Mouse (Mus musculus) G1E-ER4 (cell line): ENCODE data around the gene Ccnf. TPM values are rescaled to one million over a fixed set of nuclear protein-coding genes. Genes with fewer than 3 reads are reported as not detected.

ENCODE experiments used
- GATA1 ChIP-seq: IDR thresholded peaks from one replicate; pipeline ENCODE4 v1.8.0; 2012; ENCODE audit warnings: low read length, inconsistent platforms
- polyA plus RNA-seq: library from polyadenylated mRNA; stranded (reverse); fragments of >175 nt; gene quantifications from 2 replicates; pipeline ENCODE4 v1.2.3, GENCODE M21; 2012

The Ccnf gene
- polyA plus RNA-seq, 1 experiment = 66.1 TPM

DNA sequence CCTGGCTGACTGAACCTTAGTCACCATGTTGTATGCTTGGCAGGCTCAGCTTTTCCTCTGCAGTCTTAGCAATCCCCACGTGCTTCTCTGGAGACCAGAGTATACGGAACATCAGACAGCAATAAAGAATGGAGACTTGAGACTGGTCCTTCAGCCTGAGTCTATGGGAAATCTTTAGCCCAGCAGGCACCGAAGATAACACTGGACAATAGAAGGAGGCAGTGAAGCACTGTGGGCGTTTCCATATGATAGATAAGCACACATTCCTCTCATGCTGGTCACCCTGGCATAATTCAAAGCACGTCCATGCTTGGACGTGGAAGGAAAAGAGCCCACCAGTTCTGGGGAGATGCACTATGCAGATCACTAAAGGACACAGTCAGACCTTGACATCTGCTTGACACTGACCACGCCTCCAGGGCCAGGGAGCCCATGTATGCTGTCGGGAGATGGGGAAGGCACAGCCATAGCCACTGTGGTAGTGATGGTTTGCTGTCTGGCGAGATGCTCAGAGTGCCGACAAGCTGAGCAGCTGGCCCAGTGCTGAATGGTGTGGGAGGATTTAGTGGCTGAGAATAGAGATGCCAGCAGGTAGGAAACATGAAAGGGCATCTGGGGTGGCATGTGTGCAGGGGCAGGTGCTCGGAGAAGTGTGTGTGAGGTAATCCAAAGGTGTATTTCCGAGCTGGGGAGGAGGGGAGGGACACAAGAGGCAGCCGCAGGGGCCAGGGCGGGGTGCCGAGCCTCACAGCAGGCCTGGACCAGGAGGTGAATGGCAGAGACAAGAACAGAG is 54.1 kb downstream of the Ccnf start:
- no peak for TF ChIP-seq GATA1

DNA sequence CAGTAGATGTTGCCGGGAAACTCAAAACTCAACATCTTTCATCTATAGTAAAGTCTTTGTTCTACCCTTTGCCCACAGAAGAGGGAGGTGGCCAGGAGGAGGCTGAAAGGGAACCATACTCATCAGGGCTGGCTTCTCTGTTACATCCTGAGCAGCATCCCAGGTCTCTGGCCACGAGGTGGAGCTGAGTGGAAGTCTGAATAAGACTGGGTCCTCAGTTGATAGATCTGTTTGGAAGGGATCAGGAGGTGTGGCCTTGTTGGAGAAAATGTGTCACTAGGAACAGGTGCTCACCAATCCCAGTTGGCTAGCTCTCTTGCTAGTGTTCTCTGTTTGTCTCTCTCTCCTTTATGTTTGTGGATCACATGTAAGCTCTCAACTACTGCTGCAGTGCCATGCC is 55.9 kb downstream of the Ccnf start:
- TF ChIP-seq GATA1 = no peak

DNA sequence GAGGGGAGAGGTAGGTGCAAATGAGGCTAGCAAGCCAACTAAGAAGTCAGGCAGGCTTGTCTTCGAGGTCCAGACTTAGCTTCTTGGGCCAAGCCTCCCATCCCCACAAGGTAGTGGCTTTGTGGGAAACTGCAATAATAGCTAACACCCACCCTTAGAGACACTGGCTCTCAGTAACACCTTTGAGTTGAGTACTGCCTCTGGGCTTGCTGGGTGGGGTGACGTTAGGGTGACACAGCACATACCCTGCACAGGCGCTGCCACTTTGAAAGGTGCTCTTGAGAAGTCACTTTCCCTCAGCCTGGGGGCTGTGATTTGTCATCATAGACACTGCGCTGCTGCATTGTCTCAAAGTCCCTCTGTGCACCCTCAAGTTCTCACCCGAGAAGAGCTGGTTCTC is 57.5 kb downstream of the Ccnf start:
- no peak for TF ChIP-seq GATA1

DNA sequence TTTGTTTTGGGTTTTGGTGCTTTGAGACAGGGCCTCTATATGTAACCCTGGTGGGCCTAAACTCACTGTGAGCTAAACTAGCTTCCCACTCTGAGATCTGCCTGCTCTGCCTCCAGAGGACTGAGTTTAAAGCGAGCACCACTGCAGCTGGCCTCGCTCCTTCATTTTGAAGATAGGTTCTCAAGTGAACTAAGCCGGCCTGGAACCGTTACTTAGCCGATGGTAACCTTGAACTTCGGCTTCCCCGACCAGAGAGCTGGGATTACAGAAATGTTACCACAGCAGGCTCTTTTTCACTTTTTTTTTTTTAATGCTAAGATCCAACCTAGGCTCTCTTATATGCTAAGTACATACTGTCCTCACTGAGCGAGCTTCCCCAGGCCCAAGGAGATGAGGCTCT is 58.0 kb downstream of the Ccnf start:
- no peak for TF ChIP-seq GATA1

DNA sequence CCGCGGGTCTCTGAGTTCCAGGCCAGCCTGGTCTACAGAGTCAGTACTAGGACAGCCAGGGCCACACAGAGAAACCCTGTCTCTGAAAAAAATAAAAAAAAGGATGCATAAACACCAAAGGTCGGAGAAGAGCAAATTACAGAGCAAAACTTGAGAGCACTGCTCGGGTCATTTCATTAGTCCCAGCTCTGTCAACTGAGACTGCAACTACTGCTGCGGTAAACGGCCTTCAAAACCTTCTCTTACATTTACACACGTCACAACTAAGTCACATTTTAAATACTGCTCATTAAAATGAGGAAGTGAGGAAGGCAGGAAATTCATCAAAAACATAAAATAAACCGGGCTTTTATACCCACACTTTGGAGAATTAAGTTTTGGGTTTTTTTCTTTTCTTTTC is 58.4 kb downstream of the Ccnf start:
- TF ChIP-seq GATA1 = no peak

DNA sequence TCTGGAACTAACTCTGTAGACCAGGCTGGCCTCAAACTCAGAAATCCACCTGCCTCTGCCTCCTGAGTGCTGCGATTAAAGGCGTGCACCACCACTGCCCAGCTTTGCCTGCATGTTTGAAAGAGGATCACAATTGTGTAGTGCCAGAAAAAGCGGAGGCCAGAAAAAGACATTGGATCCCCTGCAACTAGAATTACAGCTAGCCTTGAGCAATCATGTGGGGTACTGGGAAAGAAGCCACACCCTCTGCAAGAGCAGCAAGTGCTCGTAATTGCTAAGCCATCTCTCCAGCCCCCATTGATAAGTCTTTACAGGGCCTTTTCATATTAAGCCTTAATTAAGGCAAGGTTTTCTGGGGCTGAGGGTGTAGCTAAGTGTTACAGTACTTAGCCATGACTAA is 59.8 kb downstream of the Ccnf start:
- no peak for TF ChIP-seq GATA1

DNA sequence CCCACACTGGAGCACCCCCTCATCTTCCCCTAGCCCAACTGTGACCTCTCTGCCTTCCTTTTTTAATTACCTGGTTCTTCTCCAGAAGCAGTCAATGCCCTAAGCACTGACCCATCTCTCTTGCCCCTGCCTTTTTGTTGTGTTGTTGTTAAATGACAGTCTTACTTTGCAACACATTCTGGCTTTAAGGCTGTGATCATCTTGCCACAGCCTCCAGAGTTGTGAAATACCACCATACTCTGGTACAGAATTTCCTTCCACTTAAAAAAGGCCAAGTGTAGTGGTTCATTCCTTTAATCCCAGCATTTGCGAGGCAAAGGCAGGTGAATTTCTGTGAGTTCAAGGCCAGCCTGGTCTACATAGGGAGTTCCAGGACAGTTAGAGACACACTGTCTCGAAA is 60.4 kb downstream of the Ccnf start:
- TF ChIP-seq GATA1 = no peak

DNA sequence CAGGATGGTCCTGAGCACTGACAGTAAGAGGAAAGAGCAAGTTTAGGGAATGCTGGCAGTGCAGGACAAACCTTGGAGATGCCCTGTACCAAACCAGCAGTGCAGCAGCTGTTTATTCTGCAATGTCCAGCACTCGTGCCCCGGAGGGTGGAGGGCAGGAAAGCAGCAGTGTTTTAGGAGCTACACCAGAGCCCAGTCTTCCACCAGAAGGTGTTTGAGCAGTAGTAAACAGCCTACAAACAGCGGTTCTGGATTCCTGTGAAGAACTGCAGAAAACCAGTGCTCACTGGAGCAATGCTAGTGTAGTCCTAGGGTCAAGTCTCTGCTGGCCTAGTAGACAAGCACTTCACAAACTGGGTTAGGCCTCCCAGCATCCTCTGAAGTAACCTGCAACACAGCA is 77.0 kb downstream of the Ccnf start:
- TF ChIP-seq GATA1 = no peak

DNA sequence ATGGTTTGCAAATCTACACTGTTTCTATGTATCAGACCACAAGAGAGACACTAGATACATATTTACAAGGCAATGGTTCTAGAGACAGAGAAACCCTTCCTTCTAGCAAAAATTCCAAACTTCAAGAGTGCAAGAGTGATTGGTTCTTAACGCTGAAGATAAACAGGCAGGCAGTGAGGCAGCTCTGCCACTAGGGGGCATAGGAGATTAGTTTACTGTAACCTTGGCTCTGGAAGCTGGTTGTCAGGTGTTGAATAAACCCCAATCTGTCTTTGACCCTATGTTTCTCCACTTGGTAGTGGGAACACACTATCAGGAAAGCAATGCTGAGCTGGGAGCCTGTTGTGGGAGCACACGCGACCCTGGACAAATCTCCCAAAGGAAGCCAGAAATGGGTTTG is 77.9 kb downstream of the Ccnf start:
- TF ChIP-seq GATA1 = no peak

Other genes with a start within 250 kb of the Ccnf start
- gene Prss27, start 213.3 kb downstream of the Ccnf start, polyA plus RNA-seq = not detected in 2 replicates
- 21.4 and 25.8 TPM in 2 replicates for gene Kctd5, start 178.0 kb downstream of the Ccnf start, polyA plus RNA-seq
- gene Pdpk1, start 100.6 kb downstream of the Ccnf start, polyA plus RNA-seq = 23.7 and 100 TPM in 2 replicates
- gene Amdhd2, start 87.7 kb downstream of the Ccnf start, polyA plus RNA-seq = 44.0 and 51.2 TPM in 2 replicates
- gene Atp6v0c, start 81.8 kb downstream of the Ccnf start, polyA plus RNA-seq = 119 and 331 TPM in 2 replicates
- 14.4 and 17.8 TPM in 2 replicates for gene Tbc1d24, start 45.9 kb downstream of the Ccnf start, polyA plus RNA-seq
- gene Ntn3, start 42.0 kb downstream of the Ccnf start, polyA plus RNA-seq = 2.3 TPM in 2 replicates
- gene Tedc2, start 30.6 kb downstream of the Ccnf start, polyA plus RNA-seq = 39.3 and 58.9 TPM in 2 replicates
- not detected in 2 replicates for gene Abca17, start 99.6 kb upstream of the Ccnf start, polyA plus RNA-seq
- gene Abca3, start 100.5 kb upstream of the Ccnf start, polyA plus RNA-seq = 23.1 and 41.6 TPM in 2 replicates
- gene Rnps1, start 163.1 kb upstream of the Ccnf start, polyA plus RNA-seq = 301 and 446 TPM in 2 replicates
- gene Eci1, start 175.2 kb upstream of the Ccnf start, polyA plus RNA-seq = 47.6 and 64.0 TPM in 2 replicates
- not detected in 2 replicates for gene Dnase1l2, start 191.6 kb upstream of the Ccnf start, polyA plus RNA-seq
- 19.4 and 22.8 TPM in 2 replicates for gene E4f1, start 218.8 kb upstream of the Ccnf start, polyA plus RNA-seq
- 75.9 and 87.6 TPM in 2 replicates for gene Pgp, start 218.9 kb upstream of the Ccnf start, polyA plus RNA-seq
- 0.10 TPM in 1 of 2 replicates, not detected in the other for gene Bricd5, start 222.4 kb upstream of the Ccnf start, polyA plus RNA-seq
- 8.4 and 8.5 TPM in 2 replicates for gene Mlst8, start 227.6 kb upstream of the Ccnf start, polyA plus RNA-seq
- gene Caskin1, start 237.1 kb upstream of the Ccnf start, polyA plus RNA-seq = 0.01 TPM in 1 of 2 replicates, not detected in the other